Mouse (Mus musculus) liver, embryonic 12.5 days (tissue): ENCODE measurements around the gene Gm9833. TPM values are rescaled to one million over a fixed set of nuclear protein-coding genes. Genes with fewer than 3 reads are reported as not detected.
"Not testable (repeated sequence)": the region's sequence is repeated elsewhere in the genome, so short reads cannot be mapped to it uniquely, and the experiment has no call there.

Experiments used
- ATAC-seq: fragments of 200-750 bp; cut with Nextera tagmentation; 2 replicates; pipeline ENCODE4 v1.8.0; 2017; ENCODE audit warnings: moderate number of reproducible peaks, mild to moderate bottlenecking, moderate library complexity
- H3K27ac ChIP-seq: fragments of 300-500 bp; sonication (generic); 2 replicates; pipeline ENCODE4 v1.5.1; 2016; ENCODE audit warnings: mild to moderate bottlenecking
- H3K27me3 ChIP-seq: fragments of 300-500 bp; sonication (generic); replicated peaks from 2 replicates; pipeline ENCODE4 v1.6.1; 2016; ENCODE audit warnings: mild to moderate bottlenecking, moderate library complexity
- H3K36me3 ChIP-seq: fragments of 300-500 bp; sonication (generic); 2 replicates; pipeline ENCODE4 v1.6.1; 2016; ENCODE audit warnings: mild to moderate bottlenecking, moderate library complexity
- H3K4me1 ChIP-seq: fragments of 300-500 bp; sonication (generic); 2 replicates; pipeline ENCODE4 v1.6.1; 2016
- H3K4me2 ChIP-seq: fragments of 300-500 bp; sonication (generic); 2 replicates; pipeline ENCODE4 v1.6.1; 2016; ENCODE audit warnings: mild to moderate bottlenecking, moderate library complexity
- H3K4me3 ChIP-seq: fragments of 300-500 bp; sonication (generic); 2 replicates; pipeline ENCODE4 v1.5.1; 2016; ENCODE audit warnings: mild to moderate bottlenecking, moderate library complexity
- H3K9ac ChIP-seq: fragments of 300-500 bp; sonication (generic); 2 replicates; pipeline ENCODE4 v1.6.1; 2016; ENCODE audit warnings: mild to moderate bottlenecking, moderate library complexity
- H3K9me3 ChIP-seq: fragments of 300-500 bp; sonication (generic); replicated peaks from 2 replicates; pipeline ENCODE4 v1.6.1; 2016; ENCODE audit warnings: mild to moderate bottlenecking, moderate library complexity
- WGBS: fragments of 180-500 bp; shearing (Covaris S2); methylation state at CpG from one replicate; pipeline ENCODE4 v1.1.7; 2016; ENCODE audit not compliant: insufficient replicate concordance; 5-methylcytosine and 5-hydroxymethylcytosine counted together
- polyA plus RNA-seq: library from polyadenylated mRNA; unstranded; fragments of >200 nt; fragmentation: Nextera tagmentation; extraction: Ambion mirVana; gene quantifications from 2 replicates; pipeline ENCODE4 v1.2.1, GENCODE M21; 2016

The Gm9833 gene
- polyA plus RNA-seq, result 2.1 and 2.2 TPM in 2 replicates

DNA sequence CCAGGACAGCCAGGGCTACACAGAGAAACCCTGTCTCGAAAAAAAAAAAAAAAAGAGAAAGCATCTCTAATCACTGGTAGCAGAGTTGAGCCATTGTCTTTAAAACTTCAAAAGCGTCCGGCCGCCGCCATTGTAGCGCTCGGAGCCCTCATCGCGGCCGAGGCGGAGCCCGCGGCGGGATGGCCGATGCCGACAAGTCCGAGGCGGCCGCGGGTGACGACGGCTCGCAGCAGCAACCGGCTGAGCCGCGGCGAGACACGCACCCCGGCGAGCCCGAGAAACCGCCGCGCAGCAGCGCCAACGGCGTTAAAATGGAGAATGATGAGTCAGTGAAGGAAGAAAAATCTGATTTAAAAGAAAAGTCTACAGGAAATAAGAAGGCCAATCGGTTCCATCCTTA is at the start of gene Gm9833:
TSS of gene Gm9833 (plus strand) at position 117 of the 400 bp plus-strand sequence.
- not testable (repeated sequence) for H3K36me3 ChIP-seq, H3K4me3 ChIP-seq, H3K27ac ChIP-seq, H3K4me1 ChIP-seq, H3K9ac ChIP-seq, H3K9me3 ChIP-seq, ATAC-seq
- peaks cover 46% of the 10 kb centered on the region for H3K27me3 ChIP-seq
- 14% methylated on average over 36 of the region's 38 CpGs for WGBS
- peak within 1 kb of the TSS; percentile 37; the same call in 1 of the 2 replicates for H3K4me2 ChIP-seq

DNA sequence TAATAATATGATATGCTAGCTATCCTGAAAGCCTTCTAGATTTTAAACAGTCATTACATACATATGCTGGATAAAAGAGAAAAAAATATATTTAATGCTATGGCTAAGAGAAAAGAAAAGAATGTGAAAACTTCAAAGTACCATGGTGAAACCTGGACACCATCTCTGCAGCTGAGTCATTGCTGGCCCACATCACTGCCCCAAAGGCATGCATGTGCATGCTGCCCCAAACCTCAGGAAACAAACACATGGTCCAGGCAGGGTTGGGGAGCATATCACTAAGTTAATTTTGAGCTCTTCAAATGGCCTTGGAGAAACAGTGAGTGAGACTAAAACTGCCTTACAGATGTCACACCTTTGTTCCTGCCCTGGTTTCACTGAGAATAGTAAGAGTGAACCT is 17.8 kb upstream of the Gm9833 start:
- Histone ChIP-seq H3K9ac (no peak overlapping the region), H3K27ac (no peak overlapping the region), H3K36me3 (no peaks in the 10 kb centered on the region), H3K27me3 (0 out of 2 replicates have a peak, but pooled peaks cover 3% of the 10 kb centered on the region), H3K4me2 (no peak overlapping the region), H3K4me3 (no peak overlapping the region), H3K9me3 (no peaks in the 10 kb centered on the region), H3K4me1 (no peaks in the 10 kb centered on the region)
- no peak for ATAC-seq

DNA sequence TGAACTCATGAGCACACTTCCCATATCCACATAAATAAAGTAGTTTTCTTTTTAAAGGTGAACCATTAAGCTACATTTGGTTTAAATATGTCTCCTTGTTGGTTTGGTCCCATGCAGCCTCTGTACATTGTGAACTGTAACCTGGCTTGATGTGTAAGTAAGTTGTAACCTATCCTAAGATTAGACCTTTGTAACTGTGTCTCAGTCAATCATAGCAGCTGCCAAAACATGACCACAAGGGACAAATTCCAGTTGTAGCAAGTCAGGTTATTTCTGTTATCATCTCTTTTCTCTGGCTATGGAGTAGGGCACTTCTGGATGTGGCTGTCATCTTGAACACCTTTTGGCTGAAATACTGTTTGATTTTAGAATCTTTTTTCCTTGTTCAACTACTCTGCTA is 12.1 kb upstream of the Gm9833 start:
- no peak overlapping the region for H3K4me2 ChIP-seq
- no peak overlapping the region for H3K27ac ChIP-seq
- no peaks in the 10 kb centered on the region for H3K4me1 ChIP-seq
- H3K9ac ChIP-seq, result no peak overlapping the region
- no peak overlapping the region for H3K4me3 ChIP-seq
- no peaks in the 10 kb centered on the region for H3K27me3 ChIP-seq
- no peaks in the 10 kb centered on the region for H3K36me3 ChIP-seq
- no peaks in the 10 kb centered on the region for H3K9me3 ChIP-seq
- no peak for ATAC-seq

DNA sequence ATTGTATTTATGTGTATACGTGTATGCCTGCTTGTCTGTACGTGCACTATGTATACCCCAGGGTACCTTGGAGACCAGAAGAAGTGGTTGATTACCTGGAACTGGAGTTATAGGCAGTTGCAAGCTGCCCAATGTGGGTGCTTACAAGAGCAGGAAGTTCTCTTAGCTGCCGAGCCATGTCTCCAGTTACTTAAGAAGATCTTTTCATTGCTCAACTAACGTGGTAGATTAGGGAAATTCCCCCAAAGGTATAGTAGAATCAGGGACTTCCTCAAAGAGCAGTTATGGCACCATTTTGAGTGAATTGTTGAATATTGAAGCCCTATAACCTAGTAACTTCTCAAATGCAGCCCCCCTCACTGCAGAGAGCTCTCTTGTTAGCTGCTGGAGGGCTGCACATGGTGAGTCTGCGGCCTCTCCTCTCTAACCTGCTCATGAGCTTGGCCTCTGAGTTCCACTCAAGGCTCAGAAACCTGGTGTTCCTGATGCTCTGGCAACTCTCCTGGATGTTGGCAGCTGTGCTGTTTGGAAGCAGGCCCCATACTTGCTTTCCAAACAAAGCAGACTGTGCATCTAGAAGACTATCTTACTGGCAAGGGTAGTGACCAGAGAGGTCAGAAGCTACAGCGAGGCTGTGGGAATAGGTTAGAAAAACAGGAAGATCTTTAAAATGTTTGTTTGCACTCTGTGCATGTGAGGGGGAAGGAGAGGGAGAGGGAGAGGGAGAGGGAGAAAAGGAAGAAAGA is 10.6 kb upstream of the Gm9833 start:
- WGBS, result 57% methylated on average over 6 of the region's 6 CpGs
- no peaks in the 10 kb centered on the region for H3K36me3 ChIP-seq
- H3K4me1 ChIP-seq, result no peaks in the 10 kb centered on the region
- no peak overlapping the region for H3K4me2 ChIP-seq
- H3K4me3 ChIP-seq, result no peak overlapping the region
- H3K27me3 ChIP-seq, result 0 out of 2 replicates have a peak, but pooled peaks cover 7% of the 10 kb centered on the region
- no peak for ATAC-seq
- H3K27ac ChIP-seq, result no peak overlapping the region
- H3K9me3 ChIP-seq, result no peaks in the 10 kb centered on the region
- H3K9ac ChIP-seq, result no peak overlapping the region

- H3K4me2 ChIP-seq, result no peak overlapping the region
- WGBS, result 68% methylated on average over 2 of the region's 2 CpGs
- H3K9me3 ChIP-seq, result no peaks in the 10 kb centered on the region
- no peak overlapping the region for H3K9ac ChIP-seq
- H3K4me1 ChIP-seq, result no peaks in the 10 kb centered on the region
- H3K4me3 ChIP-seq, result no peak overlapping the region
- ATAC-seq, result no peak
- H3K36me3 ChIP-seq, result no peaks in the 10 kb centered on the region
- 0 out of 2 replicates have a peak, but pooled peaks cover 9% of the 10 kb centered on the region for H3K27me3 ChIP-seq
- no peak overlapping the region for H3K27ac ChIP-seq
Observed at GRCm38 (mm10) chr3:10078113-10078512, 9.8 kb upstream of the Gm9833 start.

DNA sequence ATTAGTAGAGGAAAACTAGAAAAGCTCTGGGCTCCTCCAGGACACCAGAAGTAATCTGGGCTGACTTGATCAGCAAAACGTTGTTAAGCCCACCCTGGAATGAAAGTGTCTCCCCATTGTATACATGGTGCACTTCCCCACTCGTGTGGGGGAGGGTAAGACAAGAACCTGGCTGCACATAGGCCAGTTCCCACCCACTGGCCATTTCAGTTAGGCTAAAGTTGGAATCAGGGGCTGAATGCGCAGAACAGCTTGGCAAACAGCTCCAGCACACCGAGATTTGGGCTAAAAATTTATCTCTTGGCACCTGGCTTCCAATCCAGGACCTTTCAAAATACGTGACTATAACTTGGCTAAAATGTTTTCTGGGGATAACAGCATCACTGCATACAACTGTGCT is 6.6 kb upstream of the Gm9833 start:
- Histone ChIP-seq H3K4me2 (no peak overlapping the region), H3K4me1 (peaks cover 6% of the 10 kb centered on the region; the same call in 1 of the 2 replicates), H3K9ac (no peak overlapping the region), H3K27ac (no peak overlapping the region), H3K27me3 (peaks cover 19% of the 10 kb centered on the region), H3K36me3 (no peaks in the 10 kb centered on the region), H3K9me3 (no peaks in the 10 kb centered on the region), H3K4me3 (no peak overlapping the region)
- WGBS, result 57% methylated on average over 5 of the region's 5 CpGs
- no peak for ATAC-seq

GRCm38 (mm10) chr3:10081911-10082541 is 5.9 kb upstream of the Gm9833 start:
- Histone ChIP-seq H3K4me3 (no peak overlapping the region), H3K36me3 (no peaks in the 10 kb centered on the region), H3K27me3 (peaks cover 26% of the 10 kb centered on the region), H3K27ac (no peak overlapping the region), H3K9ac (no peak overlapping the region), H3K4me1 (peaks cover 6% of the 10 kb centered on the region; the same call in 1 of the 2 replicates), H3K9me3 (no peaks in the 10 kb centered on the region), H3K4me2 (no peak overlapping the region)
- ATAC-seq, result no peak
- 62% methylated on average over 6 of the region's 6 CpGs for WGBS

DNA sequence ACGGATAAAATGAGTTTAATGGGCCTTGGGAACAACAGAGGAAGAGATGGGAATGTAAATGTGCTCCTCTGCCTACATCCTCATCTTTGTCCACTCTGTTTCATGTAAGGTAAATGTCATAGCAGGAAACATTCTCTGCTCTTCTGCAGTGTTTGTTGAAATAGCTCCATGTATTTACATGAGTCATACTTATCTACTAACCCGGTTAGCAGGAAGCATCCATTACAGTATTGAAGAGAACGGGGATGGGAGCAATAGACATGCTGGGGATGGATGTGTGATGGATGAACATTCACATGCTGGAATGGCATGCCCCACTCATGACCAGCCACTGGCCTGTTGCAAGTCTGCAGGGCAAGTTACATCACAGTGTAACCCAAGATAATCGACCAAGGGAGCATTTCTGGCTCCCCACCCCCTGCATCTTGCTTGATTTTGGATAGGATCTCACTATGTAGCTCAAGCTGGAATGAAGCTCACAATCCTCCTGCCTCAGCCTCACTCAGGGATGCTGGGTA is 5.3 kb upstream of the Gm9833 start:
- no peak overlapping the region for H3K4me2 ChIP-seq
- 57% methylated on average over 4 of the region's 4 CpGs for WGBS

GRCm38 (mm10) chr3:10084102-10084501 is 3.8 kb upstream of the Gm9833 start:
- no peak overlapping the region for H3K9ac ChIP-seq
- no peak overlapping the region for H3K27ac ChIP-seq
- no peaks in the 10 kb centered on the region for H3K9me3 ChIP-seq
- WGBS, result 56% methylated on average over 3 of the region's 3 CpGs
- peaks cover 6% of the 10 kb centered on the region; the same call in 1 of the 2 replicates for H3K4me1 ChIP-seq
- no peak for ATAC-seq
- H3K4me3 ChIP-seq, result no peak overlapping the region
- H3K36me3 ChIP-seq, result no peaks in the 10 kb centered on the region
- H3K4me2 ChIP-seq, result no peak overlapping the region
- H3K27me3 ChIP-seq, result peaks cover 41% of the 10 kb centered on the region

More for the DNA sequence above, 5.3 kb upstream of the Gm9833 start:
- H3K27ac ChIP-seq, result no peak overlapping the region
- no peaks in the 10 kb centered on the region for H3K9me3 ChIP-seq
- H3K4me3 ChIP-seq, result no peak overlapping the region
- peaks cover 32% of the 10 kb centered on the region for H3K27me3 ChIP-seq
- no peak for ATAC-seq
- H3K4me1 ChIP-seq, result peaks cover 6% of the 10 kb centered on the region; the same call in 1 of the 2 replicates
- H3K36me3 ChIP-seq, result no peaks in the 10 kb centered on the region
- H3K9ac ChIP-seq, result no peak overlapping the region

- no peak overlapping the region for H3K4me2 ChIP-seq
- H3K36me3 ChIP-seq, result no peaks in the 10 kb centered on the region
- H3K9ac ChIP-seq, result no peak overlapping the region
- no peaks in the 10 kb centered on the region for H3K9me3 ChIP-seq
- H3K4me3 ChIP-seq, result no peak overlapping the region
- no peak overlapping the region for H3K27ac ChIP-seq
- ATAC-seq, result peak; percentile 45
- H3K4me1 ChIP-seq, result peaks cover 6% of the 10 kb centered on the region; the same call in 1 of the 2 replicates
- 70% methylated on average over 7 of the region's 7 CpGs for WGBS
- peaks cover 49% of the 10 kb centered on the region for H3K27me3 ChIP-seq
Observed at GRCm38 (mm10) chr3:10085396-10086119, 2.4 kb upstream of the Gm9833 start.

DNA sequence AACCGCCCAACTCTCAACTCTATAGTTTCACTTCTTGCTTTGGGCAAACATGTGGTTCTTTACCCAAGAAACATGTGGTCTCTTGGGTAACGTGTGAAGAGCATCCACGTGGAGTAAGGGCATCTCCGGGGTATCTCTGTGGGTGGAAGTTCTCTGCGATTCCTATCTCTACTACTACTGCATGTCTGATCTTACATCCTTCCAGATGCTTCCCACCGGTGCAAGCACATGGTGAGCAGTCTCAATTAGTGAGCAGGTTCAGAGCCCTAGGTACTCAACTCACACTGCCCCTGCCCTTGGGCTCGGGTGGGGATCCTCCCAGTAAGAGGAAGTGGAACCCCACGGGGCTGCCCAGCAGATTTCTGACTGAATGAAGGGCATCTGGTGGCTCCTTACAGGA is 399 bp upstream of the Gm9833 start:
- Histone ChIP-seq H3K4me1 (peaks cover 6% of the 10 kb centered on the region; the same call in 1 of the 2 replicates), H3K36me3 (no peaks in the 10 kb centered on the region), H3K4me2 (no peak overlapping the region; the same call in 1 of the 2 replicates), H3K27ac (no peak overlapping the region), H3K9ac (no peak overlapping the region), H3K9me3 (no peaks in the 10 kb centered on the region), H3K27me3 (peaks cover 44% of the 10 kb centered on the region), H3K4me3 (no peak overlapping the region)
- no peak for ATAC-seq
- 69% methylated on average over 8 of the region's 8 CpGs for WGBS
